Mouse (Mus musculus) granulocyte monocyte progenitor cell, adult 5-6 weeks (primary cell): ENCODE data around the gene Fam210b. TPM values are rescaled to one million over a fixed set of nuclear protein-coding genes. Genes with fewer than 3 reads are reported as not detected.
A peak's percentile ranks its signal among the peaks of the same experiment; 100 is the strongest.

Experiments
- ATAC-seq: replicated peaks from 2 replicates; pipeline ENCODE4 v1.8.0; 2016; ENCODE audit warnings: mild to moderate bottlenecking, moderate TSS enrichment, inconsistent platforms; ENCODE audit not compliant: poor library complexity, severe bottlenecking
- total RNA-seq, 2 experiments: library from RNA; stranded (forward) in 1 of 2; stranded (reverse) in 1 of 2; fragments of 200-712, 200-1000 nt in 1 of 2; fragments of >200 nt in 1 of 2; fragmentation: Nextera tagmentation in 1 of 2; gene quantifications; 2 replicates each; pipeline ENCODE4 v1.2.3; 2014 to 2017

The Fam210b gene
- total RNA-seq, 2 experiments from 2014 or later, result 2.8 to 3.9 TPM

- no peak for ATAC-seq
These were observed 3.1 kb downstream of the Fam210b start for GRCm38 (mm10) chr2:172348297-172348950.

GRCm38 (mm10) chr2:172349776-172350175 is 4.4 kb downstream of the Fam210b start:
- no peak for ATAC-seq

GRCm38 (mm10) chr2:172350773-172351172 is 5.4 kb downstream of the Fam210b start:
- ATAC-seq, result no peak

GRCm38 (mm10) chr2:172353218-172353617 is 7.9 kb downstream of the Fam210b start:
- ATAC-seq, result no peak

- ATAC-seq, result no peak
These were observed 9.4 kb downstream of the Fam210b start for GRCm38 (mm10) chr2:172354761-172355160.

GRCm38 (mm10) chr2:172355833-172356232 is 10.5 kb downstream of the Fam210b start:
- ATAC-seq, result no peak

- ATAC-seq, result no peak
These were observed 17.8 kb downstream of the Fam210b start for GRCm38 (mm10) chr2:172363176-172363575.

GRCm38 (mm10) chr2:172370411-172371223 is 25.3 kb downstream of the Fam210b start, which contains the start of the genes Aurka and Cstf1:
TSS of gene Aurka (minus strand) at chr2:172370535.
TSS of gene Cstf1 (plus strand) at chr2:172370681.
- ATAC-seq, result peak; percentile 85

GRCm38 (mm10) chr2:172371258-172371657 is 25.9 kb downstream of the Fam210b start:
- 0 out of 2 replicates have a peak, but pooled peaks have one; percentile 8 for ATAC-seq

GRCm38 (mm10) chr2:172376551-172376950 is 31.2 kb downstream of the Fam210b start:
- ATAC-seq, result no peak

GRCm38 (mm10) chr2:172376999-172377515 is 31.7 kb downstream of the Fam210b start:
- ATAC-seq, result no peak

- peak; percentile 86 for ATAC-seq
These were observed 33.0 kb downstream of the Fam210b start for GRCm38 (mm10) chr2:172378332-172378731.

GRCm38 (mm10) chr2:172380513-172380912 is 35.1 kb downstream of the Fam210b start:
- no peak for ATAC-seq

GRCm38 (mm10) chr2:172381341-172381740 is 36.0 kb downstream of the Fam210b start:
- no peak for ATAC-seq

- 0 out of 2 replicates have a peak, but pooled peaks have one; percentile 18 for ATAC-seq
These were observed 36.5 kb downstream of the Fam210b start for GRCm38 (mm10) chr2:172381898-172382297.

GRCm38 (mm10) chr2:172384715-172385114 is 39.4 kb downstream of the Fam210b start:
- ATAC-seq, result peak; percentile 65

- no peak for ATAC-seq
These were observed 45.0 kb downstream of the Fam210b start for GRCm38 (mm10) chr2:172390341-172390740.

- no peak for ATAC-seq
These were observed 46.7 kb downstream of the Fam210b start for GRCm38 (mm10) chr2:172392041-172392521.

GRCm38 (mm10) chr2:172393391-172394051 is 48.2 kb downstream of the Fam210b start, which contains the start of gene Cass4:
TSS of gene Cass4 (plus strand) at chr2:172393794.
- ATAC-seq, result peak; percentile 81

- ATAC-seq, result no peak
These were observed 48.7 kb downstream of the Fam210b start for GRCm38 (mm10) chr2:172394052-172394392.
